Mouse (Mus musculus) adrenal gland, adult 2 months (tissue): ENCODE data around the gene Fn3k. TPM values are rescaled to one million over a fixed set of nuclear protein-coding genes. Genes with fewer than 3 reads are reported as not detected.

Source experiments
- DNase-seq: peaks from one replicate; pipeline ENCODE4 v3.0.0; 2021
- long read RNA-seq: library from polyadenylated mRNA; stranded (forward); transcript quantifications from one replicate; pipeline ENCODE4 v2.0.0, GENCODE M21; 2021
- polyA plus RNA-seq: library from polyadenylated mRNA; depleted of rRNA; stranded (reverse); fragments of >200 nt; gene quantifications from 2 replicates; pipeline ENCODE4 v1.2.3, GENCODE M21; 2012; rRNA removed
- total RNA-seq, 2 experiments: library from RNA; stranded (reverse); gene quantifications; 2 replicates each; pipeline ENCODE4 v1.2.3; 2021

Gene Fn3k
- total RNA-seq (1 to 10 TPM; 8.2 to 9.7 TPM), polyA plus RNA-seq (3.3 and 6.0 TPM in 2 replicates)
- long read RNA-seq, transcript Fn3k-201 (6 exons, 1,047 nt) = major isoform, 7 of 8 reads
- long read RNA-seq, partial matches to known transcripts = 0 of 8 reads
- long read RNA-seq, other reads (novel, unspliced or antisense) = 1 of 8 reads

GRCm38 (mm10) chr11:121434156-121435155 lies at the start of gene Fn3k:
TSS of gene Fn3k (plus strand) at chr11:121434913.
- peak; percentile 95 for DNase-seq

DNA sequence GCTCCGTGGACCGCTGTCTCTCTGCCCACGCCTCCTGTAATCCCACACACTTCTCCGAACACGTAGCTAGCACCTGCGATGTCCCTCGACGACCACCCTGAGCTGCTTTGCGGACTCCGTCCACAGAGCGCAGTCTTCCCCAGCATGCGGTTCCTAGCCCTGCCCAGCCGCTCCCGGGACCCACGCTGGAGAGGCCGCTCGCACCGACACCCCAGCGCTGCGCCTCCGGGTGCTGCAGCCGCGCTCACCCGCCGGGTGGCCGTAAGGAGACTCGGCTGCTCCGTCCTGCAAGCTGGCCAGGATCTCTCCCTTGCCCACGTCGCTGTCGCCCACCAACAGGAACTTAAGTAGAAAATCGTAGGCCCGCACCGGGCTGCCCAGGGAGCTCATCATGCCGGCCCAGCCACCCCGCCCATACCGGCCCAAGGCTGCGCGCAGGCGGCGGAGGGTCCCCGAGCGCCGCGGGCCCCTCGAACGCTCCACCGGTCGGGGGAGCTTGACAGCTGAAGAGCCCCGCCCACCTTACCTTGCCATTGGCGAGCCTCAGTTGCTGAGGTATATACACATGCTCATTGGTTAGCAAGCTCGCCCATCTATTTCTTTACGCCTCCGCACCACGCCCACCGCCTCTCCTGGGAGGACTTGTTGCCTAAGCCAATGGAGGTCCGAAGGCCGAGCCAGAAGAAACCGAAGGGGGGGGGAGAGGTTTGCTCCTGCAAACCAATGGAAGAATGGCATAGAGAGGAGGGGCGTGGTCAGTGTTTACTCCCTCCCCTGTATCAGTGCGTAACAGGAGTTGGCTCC lies 46.8 kb upstream of the Fn3k start, which contains the start of gene Rab40b:
TSS of gene Rab40b (minus strand) at position 502 of the 804 bp plus-strand sequence.
- peak; percentile 96 for DNase-seq

DNA sequence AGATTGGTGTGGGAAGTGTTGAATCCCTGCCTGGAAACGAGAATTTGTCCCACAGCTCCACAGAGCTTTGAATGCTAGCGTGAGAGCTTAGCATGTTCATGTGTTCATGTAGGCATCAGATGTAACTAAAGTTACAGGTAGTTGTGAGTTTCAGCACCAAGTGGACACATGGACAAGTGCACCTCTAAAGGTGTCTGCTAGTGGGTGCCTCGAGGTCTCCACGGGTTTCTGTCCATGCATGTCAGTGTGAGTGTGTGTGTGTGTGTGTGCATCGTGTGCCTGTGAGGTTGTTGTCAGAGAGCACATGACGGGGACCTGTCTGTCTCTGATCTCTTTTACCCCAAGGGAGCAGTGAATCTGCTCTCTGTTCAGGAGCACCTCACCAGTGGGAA lies 46.2 kb upstream of the Fn3k start:
- no peak for DNase-seq

DNA sequence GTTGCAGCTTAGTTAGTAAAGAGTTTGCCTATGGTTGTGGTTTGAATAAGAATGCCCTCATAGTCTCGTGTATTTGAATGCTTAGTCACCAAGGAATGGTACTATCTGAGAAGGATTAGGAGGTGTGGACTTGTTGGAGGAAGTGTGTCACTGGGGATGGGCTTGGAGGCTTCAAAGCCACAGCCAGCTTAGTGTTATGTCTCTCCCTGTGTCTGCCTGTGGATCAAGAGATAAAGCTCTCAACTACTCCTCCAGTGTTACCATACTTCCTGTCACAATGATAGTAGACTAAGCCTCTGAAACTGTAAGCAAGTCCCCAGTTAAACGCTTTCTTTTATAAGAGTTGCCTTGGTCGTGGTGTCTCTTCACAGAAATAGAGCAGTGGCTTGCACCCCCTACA lies 43.9 kb upstream of the Fn3k start:
- DNase-seq = no peak

GRCm38 (mm10) chr11:121392405-121392804 lies 42.3 kb upstream of the Fn3k start:
- DNase-seq = no peak

DNA sequence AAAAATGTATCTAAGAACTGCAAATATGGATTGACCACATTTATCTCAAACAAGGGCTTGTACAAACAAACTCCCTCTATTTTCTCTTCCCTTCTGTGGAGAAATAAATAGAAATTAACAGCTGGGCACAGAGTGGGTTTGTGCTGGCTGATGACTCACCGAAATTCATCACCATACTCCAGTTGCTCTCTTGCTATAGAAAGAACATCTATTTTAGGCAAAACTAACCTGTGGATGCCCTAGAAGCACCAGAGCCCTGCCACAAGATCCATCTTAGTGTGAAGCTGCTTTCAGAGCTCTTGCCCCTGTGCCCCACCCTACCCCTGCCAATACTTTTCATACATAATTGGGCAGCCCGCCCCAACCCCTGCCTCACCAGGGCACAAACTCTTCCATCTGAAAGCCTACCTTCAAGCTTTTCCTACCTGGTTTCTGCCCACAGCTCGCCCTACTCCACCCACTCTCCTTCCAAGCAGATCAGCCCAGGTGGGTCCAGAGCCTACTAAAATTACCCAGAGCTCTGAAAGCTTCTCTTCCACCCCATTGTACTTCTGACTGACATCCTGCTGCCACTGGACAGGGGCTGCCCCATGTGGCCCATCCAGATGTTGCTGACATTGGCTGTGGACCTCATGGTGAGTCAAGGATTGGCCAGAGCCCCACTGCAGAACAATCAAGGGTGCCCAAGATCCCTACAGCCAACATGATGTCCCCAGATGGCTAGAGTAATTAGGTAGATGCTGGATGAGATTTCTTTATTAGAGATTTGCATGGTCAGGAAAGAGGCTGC lies 27.2 kb upstream of the Fn3k start:
- no peak for DNase-seq

- no peak for DNase-seq
These were observed 20.0 kb upstream of the Fn3k start for GRCm38 (mm10) chr11:121414762-121415161.

GRCm38 (mm10) chr11:121415351-121415750 lies 19.4 kb upstream of the Fn3k start:
- no peak for DNase-seq

GRCm38 (mm10) chr11:121417971-121418370 lies 16.7 kb upstream of the Fn3k start:
- DNase-seq = no peak

DNA sequence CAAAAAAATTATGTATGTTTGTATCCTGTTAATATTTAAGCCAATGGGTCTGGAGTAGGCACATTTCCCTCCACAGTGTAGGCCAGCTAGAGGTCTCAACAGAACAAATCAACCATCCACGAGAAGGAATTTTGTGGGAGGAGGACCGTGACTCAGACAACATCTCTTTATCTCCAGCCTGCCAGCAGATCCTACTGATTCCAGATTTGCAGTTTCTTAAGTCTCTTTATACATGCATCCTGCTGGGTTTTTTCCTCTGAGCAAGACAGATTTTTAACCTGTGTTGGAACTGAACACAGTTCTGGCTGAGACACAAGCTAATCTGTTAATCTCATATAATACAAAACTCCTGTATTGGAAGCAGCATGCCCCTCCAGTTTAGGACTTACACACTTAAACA lies 15.8 kb upstream of the Fn3k start:
- no peak for DNase-seq

DNA sequence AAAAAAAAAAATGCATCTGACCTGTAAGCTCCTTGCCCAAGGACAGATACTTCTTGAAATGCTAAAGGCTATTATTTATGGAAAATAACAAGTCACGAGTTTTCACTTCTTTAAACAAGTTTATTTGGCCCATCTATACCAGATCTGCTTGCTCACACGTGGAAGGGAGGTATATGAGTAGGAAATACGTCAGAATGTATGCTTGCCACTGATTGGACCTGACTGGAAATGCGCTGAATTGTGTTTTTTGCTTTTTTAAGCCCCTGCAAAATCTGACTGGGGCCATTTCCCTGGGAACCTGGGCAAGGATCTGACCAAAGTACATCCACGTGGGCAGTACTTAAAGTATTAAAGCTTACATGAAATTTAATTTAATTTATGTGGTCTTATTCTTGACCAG lies 14.3 kb upstream of the Fn3k start:
- DNase-seq = no peak

GRCm38 (mm10) chr11:121420830-121421552 lies 13.7 kb upstream of the Fn3k start, which contains the start of gene Fn3krp:
TSS of gene Fn3krp (plus strand) at chr11:121421401.
- peak; percentile 99 for DNase-seq

GRCm38 (mm10) chr11:121421553-121422173 lies 13.1 kb upstream of the Fn3k start:
- no peak for DNase-seq

DNA sequence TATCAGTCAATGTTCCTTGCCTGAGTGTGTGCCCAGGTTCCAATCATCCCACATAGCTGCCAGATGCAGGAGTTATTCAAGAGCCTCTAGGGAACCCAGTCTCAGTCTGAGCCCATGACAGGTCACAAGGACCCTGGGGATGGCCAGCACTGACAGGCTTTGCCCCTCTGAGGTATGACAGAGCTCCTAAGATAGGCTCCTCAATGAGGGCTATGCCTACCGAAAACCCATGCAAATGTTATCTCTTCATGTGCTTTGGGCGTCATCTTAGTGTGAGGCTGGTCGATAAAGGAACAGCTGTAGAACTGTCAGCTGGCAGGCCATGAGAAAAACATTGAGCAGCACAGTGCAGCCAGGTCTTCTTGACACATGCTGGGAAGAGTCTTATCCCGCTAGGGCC lies 1.3 kb upstream of the Fn3k start:
- DNase-seq = no peak

DNA sequence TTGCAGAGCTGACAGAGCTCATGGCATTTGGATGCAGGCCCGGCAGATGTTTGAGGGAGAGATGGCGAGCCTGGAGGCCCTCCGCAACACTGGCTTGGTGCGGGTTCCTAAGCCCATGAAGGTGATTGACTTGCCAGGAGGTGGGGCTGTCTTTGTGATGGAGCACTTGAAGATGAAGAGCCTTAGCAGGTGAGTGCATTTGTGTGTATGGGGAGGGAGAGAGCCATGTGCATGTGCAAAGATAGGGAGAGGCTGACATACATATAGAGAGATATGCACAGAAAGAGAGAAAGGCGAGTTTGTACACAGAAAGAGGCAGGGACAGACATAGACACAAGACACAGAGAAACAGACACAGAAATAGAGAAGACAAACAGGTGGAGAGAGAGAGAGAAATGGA lies 2.5 kb downstream of the Fn3k start:
- DNase-seq = no peak

DNA sequence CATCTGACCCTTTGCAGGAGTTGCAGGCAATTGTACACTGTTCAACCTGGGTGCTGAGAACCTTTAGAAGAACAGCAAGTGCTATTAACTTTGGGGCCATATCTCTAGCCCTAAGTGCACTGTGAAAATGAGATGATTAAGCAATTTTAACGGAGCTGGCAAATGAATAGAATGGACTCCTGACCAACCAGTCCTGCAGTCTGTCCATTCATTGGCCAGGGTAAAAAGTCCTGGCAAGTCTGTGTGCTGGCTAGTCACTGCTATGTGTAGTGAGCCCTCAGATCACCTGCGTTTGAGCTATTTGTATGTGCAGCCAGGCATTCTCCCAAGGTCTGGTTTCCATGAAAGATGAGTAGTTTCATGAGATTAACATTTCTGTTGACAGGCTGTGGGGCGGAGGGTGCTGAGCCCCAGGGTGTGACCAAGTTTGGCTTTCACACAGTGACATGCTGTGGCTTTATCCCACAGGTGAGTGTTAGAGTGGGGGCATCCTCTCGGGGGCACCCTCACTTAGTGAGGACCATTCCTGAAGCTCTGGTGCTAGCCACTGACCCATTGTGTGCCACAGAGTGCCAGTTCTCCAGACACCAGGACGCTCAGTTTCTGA lies 5.1 kb downstream of the Fn3k start:
- no peak for DNase-seq

- DNase-seq = no peak
These were observed 6.9 kb downstream of the Fn3k start for GRCm38 (mm10) chr11:121441653-121442052.

DNA sequence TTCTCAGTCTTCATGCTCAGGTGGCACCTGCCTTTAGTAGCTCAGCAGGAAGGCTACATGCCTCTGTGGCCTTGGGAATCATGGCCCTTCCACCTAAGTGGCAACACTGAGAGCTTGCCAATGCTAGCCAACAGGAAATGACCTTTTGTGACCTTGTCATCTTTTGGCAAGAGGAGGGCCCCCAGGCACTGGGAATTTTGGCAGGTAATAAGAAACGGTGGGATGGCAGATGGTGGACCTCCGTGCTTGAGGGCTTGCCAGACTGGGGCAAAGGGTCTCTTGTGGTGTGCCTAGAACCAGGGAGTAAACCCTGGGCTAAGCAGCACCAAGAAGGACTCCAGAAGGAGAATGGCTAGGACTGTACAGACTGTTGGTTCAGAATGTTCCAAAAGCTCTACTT lies 7.4 kb downstream of the Fn3k start:
- no peak for DNase-seq

DNA sequence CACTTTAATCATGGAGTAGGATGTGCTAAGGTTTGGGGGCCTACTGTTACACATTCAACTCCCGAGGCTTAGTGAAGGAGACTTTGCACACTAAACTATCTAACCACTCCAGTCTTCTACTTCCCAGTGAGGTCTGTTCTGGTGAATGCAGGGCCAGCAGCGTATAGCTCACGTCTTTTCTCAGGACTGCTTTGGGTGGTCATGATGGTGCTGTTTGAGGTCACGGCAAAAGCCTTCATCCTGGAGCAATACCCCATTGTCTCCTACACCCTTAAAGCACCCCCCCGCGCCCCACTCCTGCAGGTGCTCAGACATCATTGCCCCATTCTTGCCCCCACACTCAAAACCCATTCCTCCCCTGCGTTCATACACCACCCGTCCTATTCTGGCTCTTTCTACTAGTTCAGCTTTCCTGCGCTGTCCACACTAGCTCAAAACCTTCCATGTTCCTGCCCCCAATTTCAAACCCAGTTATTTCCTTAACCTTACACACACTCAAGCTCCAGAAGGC lies 16.6 kb downstream of the Fn3k start:
- DNase-seq = peak; percentile 7
